Mouse (Mus musculus) embryo, embryonic 11 days (tissue): ENCODE data around the gene Cul3.
"Not testable (repeated sequence)": the region's sequence is repeated elsewhere in the genome, so short reads cannot be mapped to it uniquely, and the experiment has no call there.

Experiments
- DNase-seq: peaks from one replicate; pipeline ENCODE4 v3.0.0-alpha.2; 2015

Gene Cul3

GRCm38 (mm10) chr1:80340436-80341376 lies at the start of gene Cul3:
Gene Cul3 (minus strand): TSS chr1:80340480.
- DNase-seq, result peak; percentile 99

DNA sequence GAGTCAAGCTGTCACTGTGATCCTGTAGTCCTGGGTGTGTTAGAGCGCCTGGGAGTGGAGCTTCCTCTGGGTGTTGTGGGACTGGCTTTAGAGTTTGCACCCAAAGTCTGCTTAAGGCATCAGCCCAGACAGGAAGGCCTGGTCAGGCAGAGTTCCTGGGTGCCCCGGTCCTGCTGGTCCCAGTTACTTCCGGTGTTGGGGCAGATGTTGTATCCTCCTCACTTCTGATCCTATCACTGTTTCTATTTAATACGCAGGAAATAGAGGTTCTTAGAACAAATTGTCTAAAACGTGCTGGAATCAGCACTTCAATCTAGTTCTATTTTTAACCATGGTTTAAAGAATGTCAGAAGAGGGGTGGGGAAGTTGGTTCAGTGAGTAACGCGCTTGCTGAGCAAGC lies 49.2 kb upstream of the Cul3 start:
- no peak for DNase-seq

DNA sequence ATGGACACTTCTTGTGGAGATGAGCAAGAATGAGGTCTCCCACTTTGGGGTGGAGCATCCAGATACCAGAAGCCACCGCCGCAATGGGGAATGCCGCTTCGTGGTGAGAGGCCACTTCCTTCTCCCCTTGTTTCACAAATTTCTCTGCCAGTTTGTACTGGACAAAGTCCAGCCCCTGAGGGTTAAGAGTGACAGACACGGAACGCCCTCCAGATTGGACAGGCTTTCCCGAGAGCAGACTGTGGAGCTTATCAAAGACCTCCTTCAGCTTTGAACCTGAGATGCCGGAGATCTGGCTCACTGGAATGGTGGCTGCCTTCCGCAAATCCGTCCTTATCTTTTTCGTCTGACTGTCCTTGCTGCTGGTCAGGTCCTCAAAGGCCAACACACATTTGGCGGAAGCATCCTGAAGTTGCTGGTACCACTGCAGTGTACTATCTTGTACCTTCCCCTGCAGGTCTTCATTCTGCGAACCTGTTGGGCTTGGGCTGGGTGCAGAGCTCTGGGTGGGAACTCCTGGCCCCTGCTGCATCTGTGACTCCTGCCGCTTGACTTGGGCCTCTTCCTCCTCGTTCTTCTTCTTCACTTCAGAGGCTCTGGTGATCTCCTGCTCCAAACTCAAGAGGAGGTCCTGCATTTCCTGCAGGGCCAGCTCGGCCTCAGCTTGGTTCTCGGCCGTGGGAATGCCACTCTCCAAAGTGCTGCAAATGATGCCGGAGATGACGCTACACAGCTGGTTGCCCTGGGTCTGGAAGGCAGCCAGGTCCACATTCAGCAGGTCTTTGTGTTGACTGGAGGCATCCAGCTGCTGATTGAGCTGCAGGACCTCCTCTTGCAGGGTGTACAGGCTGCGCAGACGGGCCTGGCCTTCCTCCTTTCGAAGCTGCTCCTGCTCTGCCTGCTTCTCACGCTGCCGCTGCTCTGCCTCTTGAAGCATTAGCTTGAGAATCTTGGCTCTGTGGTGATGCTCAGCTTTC lies 43.6 kb upstream of the Cul3 start:
- no peak for DNase-seq

DNA sequence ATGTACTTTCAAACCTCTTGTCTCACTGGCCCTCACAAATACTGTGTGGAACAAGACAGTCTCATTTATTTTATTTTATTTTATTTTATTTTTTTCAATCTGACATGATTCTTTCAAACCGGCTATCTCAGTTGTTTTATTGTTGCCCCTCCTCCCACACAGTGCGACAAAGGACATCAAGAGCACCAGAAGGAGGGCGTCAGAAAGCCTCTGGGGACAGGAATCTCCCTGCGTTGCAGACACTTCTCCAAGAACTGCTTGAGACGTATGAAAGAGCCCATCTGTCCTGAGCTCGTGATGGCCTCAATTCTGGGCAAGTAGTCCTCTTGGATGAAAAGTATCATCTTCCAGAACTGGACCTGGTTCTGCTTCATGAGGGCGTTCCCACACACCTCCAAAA lies 42.6 kb upstream of the Cul3 start:
- DNase-seq, result no peak

GRCm38 (mm10) chr1:80381302-80381701 lies 41.0 kb upstream of the Cul3 start:
- no peak for DNase-seq

DNA sequence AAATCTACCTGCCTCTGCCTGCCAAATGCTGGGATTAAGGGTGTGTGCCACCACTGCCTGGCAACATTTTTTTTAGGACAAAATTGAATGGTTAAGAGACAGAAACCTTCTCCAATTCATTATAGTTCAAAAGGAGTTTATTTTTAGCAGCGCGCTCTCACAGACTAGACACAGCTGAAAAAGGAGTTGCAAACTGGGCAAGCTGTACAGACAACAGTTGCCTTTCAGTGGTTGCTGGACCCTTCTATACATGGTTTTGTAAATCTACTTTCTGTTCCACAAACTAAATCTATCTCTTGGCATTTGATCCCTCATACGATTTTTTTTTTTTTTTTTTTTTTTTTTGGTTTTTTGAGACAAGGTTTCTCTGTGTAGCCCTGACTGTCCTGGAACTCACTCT lies 31.7 kb upstream of the Cul3 start:
- DNase-seq, result no peak

DNA sequence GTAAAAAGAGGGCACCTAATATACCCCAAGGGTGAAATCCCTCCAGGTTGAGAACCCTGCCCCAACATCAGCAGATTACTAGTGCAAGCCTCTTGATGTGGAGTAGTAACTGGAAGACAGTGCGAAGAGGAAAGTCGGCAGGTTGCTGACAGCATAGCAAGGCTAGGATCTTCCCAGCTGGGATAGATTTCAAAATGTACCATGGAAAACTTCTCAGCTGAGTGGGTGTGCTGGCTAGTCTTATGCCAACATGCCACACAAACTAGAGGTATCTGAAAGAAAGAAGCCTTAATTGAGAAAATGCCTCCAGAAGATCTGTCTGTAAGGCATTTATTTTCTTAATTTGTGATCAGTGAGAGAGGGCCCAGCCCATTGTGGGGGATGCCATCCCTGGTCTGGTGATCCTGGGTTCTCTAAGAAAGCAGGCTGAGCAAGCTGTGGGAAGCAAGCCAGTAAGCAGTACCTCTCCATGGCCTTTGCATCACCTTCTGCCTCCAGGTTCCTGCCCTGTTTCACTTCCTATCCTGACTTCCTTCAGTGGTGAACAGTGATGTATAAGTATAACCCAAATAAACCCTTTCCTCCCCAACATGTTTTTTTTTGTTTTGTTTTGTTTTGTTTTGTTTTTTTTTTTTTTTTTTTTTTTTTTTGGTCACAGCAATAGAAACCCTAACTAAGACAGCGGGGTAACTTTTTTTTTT lies 31.1 kb upstream of the Cul3 start:
- no peak for DNase-seq

- no peak for DNase-seq
Measured at GRCm38 (mm10) chr1:80363486-80363885, 23.2 kb upstream of the Cul3 start.

DNA sequence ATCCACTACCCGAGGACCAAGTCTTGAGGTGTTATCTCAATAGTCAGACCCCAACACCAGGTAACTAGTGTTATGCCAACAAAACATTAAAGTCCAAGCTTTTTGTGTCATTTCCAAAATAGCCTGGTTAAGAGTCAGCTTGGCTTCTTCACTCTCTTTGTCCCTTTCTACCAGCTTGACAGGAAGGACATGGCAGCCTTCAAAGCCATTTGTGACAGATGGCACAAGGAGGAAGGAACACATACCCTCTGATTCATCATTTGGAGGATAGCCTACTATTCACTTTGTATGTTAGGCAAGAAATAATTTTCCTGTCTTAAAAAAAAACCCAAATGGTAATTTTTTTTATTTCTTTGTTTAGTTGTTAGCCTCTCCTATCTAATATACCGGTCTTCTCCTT lies 22.7 kb upstream of the Cul3 start:
- no peak for DNase-seq

DNA sequence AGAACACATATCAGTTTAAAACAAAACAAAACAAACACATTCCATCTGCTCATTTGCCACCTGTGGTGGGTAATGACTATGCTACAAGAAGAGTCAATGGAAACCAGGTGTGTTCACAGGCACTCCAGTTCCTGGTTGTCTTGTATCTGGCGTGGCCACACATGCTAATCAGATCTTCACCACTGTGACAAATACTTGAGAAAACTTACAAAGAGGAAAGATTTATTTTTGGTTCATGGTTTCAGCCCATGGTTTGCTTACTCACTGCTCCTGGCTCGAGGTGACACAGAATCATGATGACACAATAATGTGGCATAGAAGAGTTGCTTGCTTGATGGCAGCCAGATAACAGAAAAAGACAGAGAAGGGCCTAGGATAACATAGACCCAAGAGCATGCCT lies 22.1 kb upstream of the Cul3 start:
- no peak for DNase-seq

- DNase-seq, result not testable (repeated sequence)
Measured at GRCm38 (mm10) chr1:80361771-80362170, 21.5 kb upstream of the Cul3 start.

DNA sequence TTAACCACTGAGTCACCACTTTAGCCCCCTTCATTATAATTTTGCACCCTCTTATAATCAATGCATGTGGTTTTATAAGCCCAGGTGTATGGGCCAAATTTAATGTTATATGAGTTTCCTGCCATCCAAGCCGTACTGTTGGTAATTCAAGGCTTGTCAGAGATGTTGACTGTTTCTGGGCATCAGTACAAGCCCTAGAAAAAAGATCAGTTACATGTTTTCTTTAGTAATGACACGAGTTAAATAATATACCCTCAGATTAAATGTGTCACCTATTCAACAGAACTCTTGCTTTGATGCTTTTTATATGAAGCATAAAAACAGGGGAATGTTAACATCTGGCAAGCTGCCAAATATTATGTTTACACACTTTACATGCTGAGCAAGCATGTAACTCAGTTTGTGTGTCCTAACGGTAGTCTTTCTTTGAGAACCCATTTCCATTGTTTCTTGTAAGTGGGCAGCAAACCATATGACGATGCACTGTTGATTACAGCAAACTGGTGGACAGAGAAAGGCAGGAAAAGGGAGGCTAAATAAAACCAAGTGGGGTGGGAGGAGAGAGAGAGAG lies 19.8 kb upstream of the Cul3 start:
- DNase-seq, result no peak

- peak; percentile 78 for DNase-seq
Measured at GRCm38 (mm10) chr1:80340061-80340435, 232 bp downstream of the Cul3 start.

DNA sequence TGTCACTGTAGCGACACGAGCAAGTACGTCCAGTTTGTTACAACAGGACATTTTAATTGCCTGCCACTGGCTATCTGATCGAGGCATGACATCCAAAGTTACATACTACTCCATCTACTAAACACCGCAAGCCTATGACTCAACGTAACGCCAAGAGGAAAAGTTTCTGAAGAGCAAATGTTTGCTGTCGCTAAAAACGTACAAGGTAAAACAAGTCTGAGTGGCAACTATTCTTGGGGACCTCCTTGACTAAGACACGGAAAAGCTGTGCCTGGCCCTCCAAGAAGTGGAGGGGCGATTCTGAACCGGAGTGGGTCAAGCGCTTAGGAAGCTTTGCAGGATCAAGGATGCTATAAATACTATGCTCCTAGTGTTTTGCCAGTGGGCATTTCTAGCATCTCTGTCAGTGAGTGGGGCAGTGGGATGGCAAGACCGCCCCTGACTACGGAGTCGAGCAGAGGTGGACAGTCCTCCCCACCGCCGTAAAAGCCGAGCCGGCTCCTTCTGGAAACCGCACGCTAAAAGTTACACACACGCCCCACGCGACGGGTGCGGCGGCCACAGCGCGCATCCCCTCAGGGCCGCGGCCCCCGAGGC lies 757 bp downstream of the Cul3 start:
- no peak for DNase-seq

- no peak for DNase-seq
Measured at GRCm38 (mm10) chr1:80338398-80338797, 1.9 kb downstream of the Cul3 start.

GRCm38 (mm10) chr1:80335726-80336368 lies 4.4 kb downstream of the Cul3 start:
- DNase-seq, result no peak

DNA sequence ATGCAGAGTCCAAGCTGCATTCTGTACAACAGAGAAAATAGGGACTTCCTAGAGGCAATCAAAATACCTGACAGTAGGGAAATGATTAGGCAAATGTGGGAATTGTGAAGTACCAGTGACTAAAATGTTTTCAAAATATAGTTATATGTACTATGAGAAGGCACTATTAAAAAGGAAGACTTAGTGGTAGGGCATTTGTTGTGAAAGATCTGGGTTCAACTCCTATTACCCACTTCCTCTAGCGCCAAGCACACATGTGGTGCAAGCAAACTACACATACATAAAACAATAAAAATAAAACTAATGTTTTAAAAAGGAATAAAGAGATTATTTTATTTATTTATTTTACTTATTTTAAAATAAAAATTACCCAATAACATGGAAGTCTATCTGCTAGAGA lies 5.2 kb downstream of the Cul3 start:
- no peak for DNase-seq

GRCm38 (mm10) chr1:80330970-80331369 lies 9.3 kb downstream of the Cul3 start:
- no peak for DNase-seq

- no peak for DNase-seq
Measured at GRCm38 (mm10) chr1:80325761-80326160, 14.5 kb downstream of the Cul3 start.

GRCm38 (mm10) chr1:80324370-80324769 lies 15.9 kb downstream of the Cul3 start:
- no peak for DNase-seq

DNA sequence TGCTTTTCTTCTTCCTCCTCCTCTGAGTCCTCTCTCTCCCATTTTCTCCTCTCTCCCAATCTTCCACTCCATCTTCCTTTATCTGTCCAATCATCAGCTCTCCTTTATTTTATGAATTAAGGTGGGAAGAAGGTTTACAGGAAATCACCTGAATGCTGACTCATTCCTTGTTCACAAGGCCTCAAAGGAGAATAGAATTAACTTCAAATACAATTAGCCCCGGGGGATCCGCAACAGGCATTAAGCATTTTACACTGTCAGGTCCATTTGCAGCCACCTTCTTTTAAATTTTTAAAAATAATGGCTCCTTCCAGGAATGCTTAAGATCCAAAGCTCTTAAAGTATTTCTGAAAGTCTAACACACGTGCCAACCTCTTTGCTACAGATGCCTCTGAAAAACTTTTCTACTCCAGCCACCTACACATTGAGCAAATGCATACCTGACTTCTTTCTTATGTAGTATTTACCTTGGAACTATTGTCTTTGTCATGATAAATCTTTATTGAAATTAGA lies 24.7 kb downstream of the Cul3 start:
- DNase-seq, result no peak
